Mouse (Mus musculus): Measurements from ENCODE around the gene Gm13290. TPM values are rescaled to one million over a fixed set of nuclear protein-coding genes. Genes with fewer than 3 reads are reported as not detected.
"Not testable (repeated sequence)": the region's sequence is repeated elsewhere in the genome, so short reads cannot be mapped to it uniquely, and the experiment has no call there.

The Gm13290 gene
- total RNA-seq, 2 experiments from 2014 or later = not detected

DNA sequence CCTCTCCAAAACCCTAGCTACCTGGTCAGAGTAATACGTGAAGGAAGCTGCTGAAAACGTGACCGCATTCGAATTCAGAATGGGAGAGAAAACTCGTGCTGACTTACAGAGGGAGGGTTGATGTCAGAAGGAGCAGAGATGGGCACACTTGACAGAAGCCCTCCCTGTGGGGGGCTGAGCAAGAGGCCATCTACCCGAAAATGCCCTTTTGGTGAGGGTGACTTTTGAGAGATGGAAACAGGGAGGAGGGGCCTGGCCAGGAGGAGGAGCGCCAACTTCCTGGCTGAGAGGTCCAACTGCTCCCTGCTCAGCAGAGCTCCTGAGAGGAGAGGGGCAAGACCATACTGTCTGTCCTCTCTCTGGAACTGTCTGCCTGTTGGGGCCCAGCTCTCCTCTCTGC, 8.2 kb downstream of the Gm13290 start, which contains the start of gene Ifnz:
Ifnz (plus strand) TSS at position 301 of the 400 bp plus-strand sequence.
- DNase-seq = not testable (repeated sequence)

DNA sequence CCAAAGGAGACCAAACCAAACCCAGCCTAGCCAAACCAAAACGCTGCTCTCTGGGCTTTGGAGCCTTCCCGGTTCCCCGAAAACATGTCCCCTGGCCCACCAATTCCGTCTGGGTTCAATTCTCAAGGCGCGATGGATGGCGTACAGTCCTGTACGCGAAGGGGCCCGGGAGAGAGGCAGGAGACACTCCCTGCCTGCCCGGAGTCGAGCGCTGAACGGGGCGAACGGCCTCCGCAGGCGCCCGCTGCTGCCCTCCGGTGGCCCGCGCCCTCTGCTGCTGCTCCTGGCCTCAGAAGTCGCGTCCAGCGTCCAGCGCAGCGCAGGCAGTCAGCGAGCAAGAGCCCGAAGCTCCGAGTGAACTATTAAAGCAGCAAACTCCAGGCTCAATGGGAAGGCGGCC, 8.7 kb downstream of the Gm13290 start:
- DNase-seq = peak in 1 of 2 experiments; percentile 32

DNA sequence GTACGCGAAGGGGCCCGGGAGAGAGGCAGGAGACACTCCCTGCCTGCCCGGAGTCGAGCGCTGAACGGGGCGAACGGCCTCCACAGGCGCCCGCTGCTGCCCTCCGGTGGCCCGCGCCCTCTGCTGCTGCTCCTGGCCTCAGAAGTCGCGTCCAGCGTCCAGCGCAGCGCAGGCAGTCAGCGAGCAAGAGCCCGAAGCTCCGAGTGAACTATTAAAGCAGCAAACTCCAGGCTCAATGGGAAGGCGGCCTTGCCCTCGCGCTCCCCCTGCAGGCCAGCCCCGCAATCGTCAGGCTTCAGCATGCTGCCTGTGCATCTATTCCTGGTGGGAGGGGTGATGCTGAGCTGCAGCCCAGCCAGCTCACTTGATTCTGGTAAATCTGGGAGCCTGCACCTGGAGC, 11.8 kb downstream of the Gm13290 start, which contains the start of gene Gm13276:
Gm13276 (plus strand) TSS at position 301 of the 400 bp plus-strand sequence.
- not testable (repeated sequence) for DNase-seq

DNA sequence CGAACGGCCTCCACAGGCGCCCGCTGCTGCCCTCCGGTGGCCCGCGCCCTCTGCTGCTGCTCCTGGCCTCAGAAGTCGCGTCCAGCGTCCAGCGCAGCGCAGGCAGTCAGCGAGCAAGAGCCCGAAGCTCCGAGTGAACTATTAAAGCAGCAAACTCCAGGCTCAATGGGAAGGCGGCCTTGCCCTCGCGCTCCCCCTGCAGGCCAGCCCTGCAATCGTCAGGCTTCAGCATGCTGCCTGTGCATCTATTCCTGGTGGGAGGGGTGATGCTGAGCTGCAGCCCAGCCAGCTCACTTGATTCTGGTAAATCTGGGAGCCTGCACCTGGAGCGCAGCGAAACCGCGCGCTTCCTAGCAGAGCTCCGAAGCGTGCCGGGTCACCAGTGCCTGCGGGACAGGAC, 14.8 kb downstream of the Gm13290 start, which contains the start of gene Gm13277:
Gm13277 (plus strand) TSS at position 231 of the 400 bp plus-strand sequence.
- peak; percentile 70 for DNase-seq

DNA sequence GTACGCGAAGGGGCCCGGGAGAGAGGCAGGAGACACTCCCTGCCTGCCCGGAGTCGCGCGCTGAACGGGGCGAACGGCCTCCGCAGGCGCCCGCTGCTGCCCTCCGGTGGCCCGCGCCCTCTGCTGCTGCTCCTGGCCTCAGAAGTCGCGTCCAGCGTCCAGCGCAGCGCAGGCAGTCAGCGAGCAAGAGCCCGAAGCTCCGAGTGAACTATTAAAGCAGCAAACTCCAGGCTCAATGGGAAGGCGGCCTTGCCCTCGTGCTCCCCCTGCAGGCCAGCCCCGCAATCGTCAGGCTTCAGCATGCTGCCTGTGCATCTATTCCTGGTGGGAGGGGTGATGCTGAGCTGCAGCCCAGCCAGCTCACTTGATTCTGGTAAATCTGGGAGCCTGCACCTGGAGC, 17.6 kb downstream of the Gm13290 start, which contains the start of gene Gm13278:
Gm13278 (plus strand) TSS at position 301 of the 400 bp plus-strand sequence.
- not testable (repeated sequence) for DNase-seq

DNA sequence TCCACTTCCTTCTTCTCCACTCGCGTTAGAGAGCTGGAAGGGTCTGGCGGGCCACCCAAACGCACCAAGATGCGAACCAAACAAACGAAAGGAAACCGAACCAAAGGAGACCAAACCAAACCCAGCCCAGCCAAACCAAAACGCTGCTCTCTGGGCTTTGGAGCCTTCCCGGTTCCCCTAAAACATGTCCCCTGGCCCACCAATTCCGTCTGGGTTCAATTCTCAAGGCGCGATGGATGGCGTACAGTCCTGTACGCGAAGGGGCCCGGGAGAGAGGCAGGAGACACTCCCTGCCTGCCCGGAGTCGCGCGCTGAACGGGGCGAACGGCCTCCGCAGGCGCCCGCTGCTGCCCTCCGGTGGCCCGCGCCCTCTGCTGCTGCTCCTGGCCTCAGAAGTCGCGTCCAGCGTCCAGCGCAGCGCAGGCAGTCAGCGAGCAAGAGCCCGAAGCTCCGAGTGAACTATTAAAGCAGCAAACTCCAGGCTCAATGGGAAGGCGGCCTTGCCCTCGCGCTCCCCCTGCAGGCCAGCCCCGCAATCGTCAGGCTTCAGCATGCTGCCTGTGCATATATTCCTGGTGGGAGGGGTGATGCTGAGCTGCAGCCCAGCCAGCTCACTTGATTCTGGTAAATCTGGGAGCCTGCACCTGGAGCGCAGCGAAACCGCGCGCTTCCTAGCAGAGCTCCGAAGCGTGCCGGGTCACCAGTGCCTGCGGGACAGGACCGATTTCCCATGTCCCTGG, 20.5 kb downstream of the Gm13290 start, which contains the start of gene Gm13275:
Gm13275 (plus strand) TSS at position 552 of the 740 bp plus-strand sequence.
- DNase-seq = peak; percentile 2 to 17

DNA sequence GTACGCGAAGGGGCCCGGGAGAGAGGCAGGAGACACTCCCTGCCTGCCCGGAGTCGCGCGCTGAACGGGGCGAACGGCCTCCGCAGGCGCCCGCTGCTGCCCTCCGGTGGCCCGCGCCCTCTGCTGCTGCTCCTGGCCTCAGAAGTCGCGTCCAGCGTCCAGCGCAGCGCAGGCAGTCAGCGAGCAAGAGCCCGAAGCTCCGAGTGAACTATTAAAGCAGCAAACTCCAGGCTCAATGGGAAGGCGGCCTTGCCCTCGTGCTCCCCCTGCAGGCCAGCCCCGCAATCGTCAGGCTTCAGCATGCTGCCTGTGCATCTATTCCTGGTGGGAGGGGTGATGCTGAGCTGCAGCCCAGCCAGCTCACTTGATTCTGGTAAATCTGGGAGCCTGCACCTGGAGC, 23.5 kb downstream of the Gm13290 start, which contains the start of gene Gm13279:
Gm13279 (plus strand) TSS at position 301 of the 400 bp plus-strand sequence.
- not testable (repeated sequence) for DNase-seq

DNA sequence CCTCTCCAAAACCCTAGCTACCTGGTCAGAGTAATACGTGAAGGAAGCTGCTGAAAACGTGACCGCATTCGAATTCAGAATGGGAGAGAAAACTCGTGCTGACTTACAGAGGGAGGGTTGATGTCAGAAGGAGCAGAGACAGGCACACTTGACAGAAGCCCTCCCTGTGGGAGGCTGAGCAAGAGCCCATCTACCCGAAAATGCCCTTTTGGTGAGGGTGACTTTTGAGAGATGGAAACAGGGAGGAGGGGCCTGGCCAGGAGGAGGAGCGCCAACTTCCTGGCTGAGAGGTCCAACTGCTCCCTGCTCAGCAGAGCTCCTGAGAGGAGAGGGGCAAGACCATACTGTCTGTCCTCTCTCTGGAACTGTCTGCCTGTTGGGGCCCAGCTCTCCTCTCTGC, 25.7 kb downstream of the Gm13290 start, which contains the start of gene Gm13285:
Gm13285 (plus strand) TSS at position 301 of the 400 bp plus-strand sequence.
- not testable (repeated sequence) for DNase-seq

DNA sequence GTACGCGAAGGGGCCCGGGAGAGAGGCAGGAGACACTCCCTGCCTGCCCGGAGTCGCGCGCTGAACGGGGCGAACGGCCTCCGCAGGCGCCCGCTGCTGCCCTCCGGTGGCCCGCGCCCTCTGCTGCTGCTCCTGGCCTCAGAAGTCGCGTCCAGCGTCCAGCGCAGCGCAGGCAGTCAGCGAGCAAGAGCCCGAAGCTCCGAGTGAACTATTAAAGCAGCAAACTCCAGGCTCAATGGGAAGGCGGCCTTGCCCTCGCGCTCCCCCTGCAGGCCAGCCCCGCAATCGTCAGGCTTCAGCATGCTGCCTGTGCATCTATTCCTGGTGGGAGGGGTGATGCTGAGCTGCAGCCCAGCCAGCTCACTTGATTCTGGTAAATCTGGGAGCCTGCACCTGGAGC, 29.3 kb downstream of the Gm13290 start, which contains the start of gene Gm13287:
Gm13287 (plus strand) TSS at position 301 of the 400 bp plus-strand sequence.
- DNase-seq = not testable (repeated sequence)

DNA sequence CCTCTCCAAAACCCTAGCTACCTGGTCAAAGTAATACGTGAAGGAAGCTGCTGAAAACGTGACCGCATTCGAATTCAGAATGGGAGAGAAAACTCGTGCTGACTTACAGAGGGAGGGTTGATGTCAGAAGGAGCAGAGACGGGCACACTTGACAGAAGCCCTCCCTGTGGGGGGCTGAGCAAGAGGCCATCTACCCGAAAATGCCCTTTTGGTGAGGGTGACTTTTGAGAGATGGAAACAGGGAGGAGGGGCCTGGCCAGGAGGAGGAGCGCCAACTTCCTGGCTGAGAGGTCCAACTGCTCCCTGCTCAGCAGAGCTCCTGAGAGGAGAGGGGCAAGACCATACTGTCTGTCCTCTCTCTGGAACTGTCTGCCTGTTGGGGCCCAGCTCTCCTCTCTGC, 31.6 kb downstream of the Gm13290 start, which contains the start of gene Gm13288:
Gm13288 (plus strand) TSS at position 301 of the 400 bp plus-strand sequence.
- not testable (repeated sequence) for DNase-seq

DNA sequence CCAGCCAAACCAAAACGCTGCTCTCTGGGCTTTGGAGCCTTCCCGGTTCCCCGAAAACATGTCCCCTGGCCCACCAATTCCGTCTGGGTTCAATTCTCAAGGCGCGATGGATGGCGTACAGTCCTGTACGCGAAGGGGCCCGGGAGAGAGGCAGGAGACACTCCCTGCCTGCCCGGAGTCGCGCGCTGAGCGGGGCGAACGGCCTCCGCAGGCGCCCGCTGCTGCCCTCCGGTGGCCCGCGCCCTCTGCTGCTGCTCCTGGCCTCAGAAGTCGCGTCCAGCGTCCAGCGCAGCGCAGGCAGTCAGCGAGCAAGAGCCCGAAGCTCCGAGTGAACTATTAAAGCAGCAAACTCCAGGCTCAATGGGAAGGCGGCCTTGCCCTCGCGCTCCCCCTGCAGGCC, 32.1 kb downstream of the Gm13290 start:
- peak; percentile 49 to 57 for DNase-seq

DNA sequence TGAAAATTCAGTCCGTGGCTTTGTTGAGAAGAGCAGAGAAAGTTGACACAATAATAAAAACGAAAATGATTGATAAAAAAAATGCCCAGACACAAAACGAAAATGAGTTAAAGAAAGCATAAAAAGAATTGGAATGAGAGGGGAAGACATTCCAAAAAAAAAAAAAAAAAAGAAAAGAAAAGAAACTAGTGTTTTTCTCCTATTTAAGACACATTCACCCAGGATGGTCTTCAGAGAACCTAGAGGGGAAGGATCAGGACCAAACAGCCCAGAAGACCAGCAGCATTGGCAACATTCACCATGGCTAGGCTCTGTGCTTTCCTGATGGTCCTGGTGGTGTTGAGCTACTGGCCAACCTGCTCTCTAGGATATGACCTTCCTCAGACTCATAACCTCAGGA, 42.3 kb downstream of the Gm13290 start, which contains the start of gene Ifna7:
Ifna7 (plus strand) TSS at position 301 of the 400 bp plus-strand sequence.
- DNase-seq = no peak

DNA sequence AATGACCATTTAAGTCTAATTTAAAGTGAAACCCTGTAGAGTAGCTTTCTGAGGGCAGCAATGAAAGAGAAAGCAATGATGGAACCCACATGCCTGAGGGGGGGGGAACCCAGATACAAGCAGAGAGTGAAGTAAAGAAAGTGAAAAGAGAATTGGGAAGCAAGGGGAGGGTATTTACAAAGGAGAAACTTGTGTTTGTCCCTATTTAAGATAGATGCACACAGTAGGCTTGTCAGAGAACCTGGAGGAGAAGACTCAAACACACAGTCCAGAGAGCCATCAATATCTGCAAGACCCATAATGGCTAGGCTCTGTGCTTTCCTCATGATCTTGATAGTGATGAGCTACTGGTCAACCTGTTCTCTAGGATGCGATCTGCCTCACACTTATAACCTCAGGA, 46.0 kb downstream of the Gm13290 start, which contains the start of gene Ifna11:
Ifna11 (plus strand) TSS at position 301 of the 400 bp plus-strand sequence.
- DNase-seq = no peak

DNA sequence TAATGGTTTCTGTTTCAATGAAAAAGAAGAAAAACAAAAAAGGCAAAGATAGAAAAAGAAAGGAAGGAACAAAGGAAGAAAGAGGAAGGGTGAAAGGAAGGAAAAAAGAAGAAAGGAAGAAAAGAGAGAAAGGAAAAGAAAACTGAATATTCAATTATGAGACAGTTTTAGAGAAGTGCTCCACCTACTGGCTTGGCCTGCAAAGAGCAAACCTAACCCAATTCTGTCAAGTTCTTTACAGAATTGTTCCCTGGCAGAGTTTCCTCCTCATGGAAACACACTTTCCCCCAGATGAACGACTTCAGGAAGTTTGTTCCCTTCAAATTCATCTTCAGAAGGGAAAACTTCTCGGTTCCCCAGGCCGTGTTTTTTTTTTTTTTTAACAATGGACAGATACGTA, 49.4 kb downstream of the Gm13290 start:
- peak in 1 of 2 experiments; percentile 9 for DNase-seq

Other genes starting within 250 kb of the Gm13290 start
- gene Ifna15, start 215.6 kb upstream of the Gm13290 start, total RNA-seq (2021) = not detected
- not detected for gene Ifna14, start 202.0 kb upstream of the Gm13290 start, total RNA-seq (2021)
- gene Ifna9, start 181.4 kb upstream of the Gm13290 start, total RNA-seq (2021) = not detected
- gene Ifna12, start 170.5 kb upstream of the Gm13290 start, total RNA-seq (2021) = not detected
- not detected for gene C87499, start 139.4 kb upstream of the Gm13290 start, total RNA-seq (2021)
- gene Ifna13, start 129.4 kb upstream of the Gm13290 start, total RNA-seq (2021) = not detected
- gene Ifna16, start 96.9 kb upstream of the Gm13290 start, total RNA-seq (2021) = not detected
- gene Ifna2, start 89.9 kb upstream of the Gm13290 start, total RNA-seq (2021) = not detected
- gene Ifnab, start 82.5 kb upstream of the Gm13290 start, total RNA-seq (2021) = not detected
- gene Gm26566, start 52.0 kb upstream of the Gm13290 start, total RNA-seq (2021) = under 1 TPM; 0.36 to 0.60 TPM
- gene Klhl9, start 51.4 kb upstream of the Gm13290 start, total RNA-seq (2021) = 10 to 100 TPM; 82.5 to 89.7 TPM
- gene Gm13271, start 19.0 kb upstream of the Gm13290 start, total RNA-seq (2021) = not detected
- under 1 TPM in 1 of 2 experiments, not detected in 1; 0.20 TPM for gene Gm13283, start 13.7 kb upstream of the Gm13290 start, total RNA-seq (2021)
- not detected for gene Gm13289, start 3.1 kb downstream of the Gm13290 start, total RNA-seq (2021)
- not detected for gene Gm13272, start 6.0 kb downstream of the Gm13290 start, total RNA-seq (2021)
- under 1 TPM in 1 of 2 experiments, not detected in 1; 0.20 TPM for gene Ifnz, start 8.3 kb downstream of the Gm13290 start, total RNA-seq (2021)
- gene Gm13276, start 11.9 kb downstream of the Gm13290 start, total RNA-seq (2021) = not detected
- gene Gm13277, start 14.8 kb downstream of the Gm13290 start, total RNA-seq (2021) = not detected
- gene Gm13278, start 17.7 kb downstream of the Gm13290 start, total RNA-seq (2021) = not detected
- not detected for gene Gm13275, start 20.7 kb downstream of the Gm13290 start, total RNA-seq (2021)
- gene Gm13279, start 23.6 kb downstream of the Gm13290 start, total RNA-seq (2021) = not detected
- gene Gm13285, start 25.8 kb downstream of the Gm13290 start, total RNA-seq (2021) = not detected
- not detected for gene Gm13287, start 29.4 kb downstream of the Gm13290 start, total RNA-seq (2021)
- under 1 TPM in 1 of 2 experiments, not detected in 1; 0.10 TPM for gene Gm13288, start 31.7 kb downstream of the Gm13290 start, total RNA-seq (2021)
- gene Ifna7, start 42.4 kb downstream of the Gm13290 start, total RNA-seq (2021) = not detected
- gene Ifna11, start 46.1 kb downstream of the Gm13290 start, total RNA-seq (2021) = not detected
- gene Ifna6, start 53.6 kb downstream of the Gm13290 start, total RNA-seq (2021) = not detected
- not detected for gene Ifna5, start 61.7 kb downstream of the Gm13290 start, total RNA-seq (2021)
- gene Ifna4, start 68.0 kb downstream of the Gm13290 start, total RNA-seq (2021) = not detected
- gene Ifna1, start 76.3 kb downstream of the Gm13290 start, total RNA-seq (2021) = not detected
- not detected for gene Ifne, start 106.4 kb downstream of the Gm13290 start, total RNA-seq (2021)